Mouse (Mus musculus): ENCODE measurements around the gene Rab3il1. TPM values are rescaled to one million over a fixed set of nuclear protein-coding genes. Genes with fewer than 3 reads are reported as not detected.
A peak's percentile ranks its signal among the peaks of the same experiment; 100 is the strongest.

The Rab3il1 gene
- 245 and 277 TPM in 2 replicates for polyA plus RNA-seq (2015; fragmentation: Nextera tagmentation; extraction: Ambion mirVana)

- Histone ChIP-seq H3K9ac (no peak within 1 kb of the TSS), H3K4me2 (no peak within 1 kb of the TSS), H3K36me3 (replicated peaks) (no peaks in the 10 kb centered on the region), H3K27me3 (peaks cover 6% of the 10 kb centered on the region), H3K4me1 (replicated peaks) (peaks cover 8% of the 10 kb centered on the region), H3K27ac (replicated peaks) (no peak within 1 kb of the TSS), H3K4me3 (replicated peaks) (no peak within 1 kb of the TSS), H3K9me3 (replicated peaks) (0 out of 2 replicates have a peak, but pooled peaks cover 7% of the 10 kb centered on the region)
- no peak for ATAC-seq (ENCODE audit: insufficient read depth)
- 54% methylated on average over 7 of the region's 7 CpGs for WGBS (ENCODE audit: insufficient replicate concordance)
Observed at GRCm38 (mm10) chr19:10001206-10001969, at the start of gene Rab3il1, which contains the start of gene Best1. Gene Rab3il1 (plus strand): TSS chr19:10001669. Gene Best1 (minus strand): TSS chr19:10001633.

GRCm38 (mm10) chr19:9952390-9952789 lies 49.1 kb upstream of the Rab3il1 start:
- H3K9ac ChIP-seq, result no peak overlapping the region
- peaks cover 44% of the 10 kb centered on the region for H3K4me1 ChIP-seq (replicated peaks)
- ATAC-seq (ENCODE audit: insufficient read depth), result no peak
- H3K36me3 ChIP-seq (replicated peaks), result no peaks in the 10 kb centered on the region
- no peak overlapping the region for H3K4me2 ChIP-seq
- 53% methylated on average over 3 of the region's 3 CpGs for WGBS (ENCODE audit: insufficient replicate concordance)
- no peak overlapping the region for H3K27ac ChIP-seq (replicated peaks)
- H3K4me3 ChIP-seq (replicated peaks), result no peak overlapping the region
- no peaks in the 10 kb centered on the region for H3K27me3 ChIP-seq
- H3K9me3 ChIP-seq (replicated peaks), result no peaks in the 10 kb centered on the region

GRCm38 (mm10) chr19:9952912-9953311 lies 48.6 kb upstream of the Rab3il1 start:
- H3K9ac ChIP-seq, result no peak overlapping the region
- 67% methylated on average over 3 of the region's 3 CpGs for WGBS (ENCODE audit: insufficient replicate concordance)
- H3K27ac ChIP-seq (replicated peaks), result no peak overlapping the region
- H3K36me3 ChIP-seq (replicated peaks), result no peaks in the 10 kb centered on the region
- ATAC-seq (ENCODE audit: insufficient read depth), result no peak
- H3K4me1 ChIP-seq (replicated peaks), result peaks cover 48% of the 10 kb centered on the region
- no peaks in the 10 kb centered on the region for H3K27me3 ChIP-seq
- no peak overlapping the region for H3K4me2 ChIP-seq
- H3K4me3 ChIP-seq (replicated peaks), result no peak overlapping the region
- no peaks in the 10 kb centered on the region for H3K9me3 ChIP-seq (replicated peaks)

GRCm38 (mm10) chr19:9954055-9954810 lies 47.2 kb upstream of the Rab3il1 start:
- no peaks in the 10 kb centered on the region for H3K9me3 ChIP-seq (replicated peaks)
- 14% methylated on average over 7 of the region's 7 CpGs for WGBS (ENCODE audit: insufficient replicate concordance)
- H3K4me3 ChIP-seq (replicated peaks), result no peak overlapping the region
- ATAC-seq (ENCODE audit: insufficient read depth), result peak; percentile 65
- H3K9ac ChIP-seq, result peak overlapping the region; percentile 29; the same call in 1 of the 2 replicates
- H3K4me2 ChIP-seq, result peak overlapping the region; percentile 50
- H3K36me3 ChIP-seq (replicated peaks), result no peaks in the 10 kb centered on the region
- H3K27ac ChIP-seq (replicated peaks), result peak overlapping the region; percentile 88
- no peaks in the 10 kb centered on the region for H3K27me3 ChIP-seq
- peaks cover 52% of the 10 kb centered on the region for H3K4me1 ChIP-seq (replicated peaks)

GRCm38 (mm10) chr19:9954811-9955202 lies 46.7 kb upstream of the Rab3il1 start:
- Histone ChIP-seq H3K9me3 (replicated peaks) (no peaks in the 10 kb centered on the region), H3K4me2 (peak overlapping the region; percentile 50), H3K4me3 (replicated peaks) (0 out of 2 replicates have a peak overlapping the region, but pooled peaks have one; percentile 6), H3K27me3 (no peaks in the 10 kb centered on the region), H3K4me1 (replicated peaks) (peaks cover 52% of the 10 kb centered on the region), H3K27ac (replicated peaks) (peak overlapping the region; percentile 88), H3K9ac (peak overlapping the region; percentile 29; the same call in 1 of the 2 replicates), H3K36me3 (replicated peaks) (no peaks in the 10 kb centered on the region)
- WGBS (ENCODE audit: insufficient replicate concordance), result 32% methylated on average over 5 of the region's 5 CpGs
- peak; percentile 48 for ATAC-seq (ENCODE audit: insufficient read depth)

- Histone ChIP-seq H3K27me3 (no peaks in the 10 kb centered on the region), H3K36me3 (replicated peaks) (no peaks in the 10 kb centered on the region), H3K9ac (0 out of 2 replicates have a peak overlapping the region, but pooled peaks have one; percentile 29), H3K4me3 (replicated peaks) (no peak overlapping the region), H3K4me1 (replicated peaks) (peaks cover 52% of the 10 kb centered on the region), H3K9me3 (replicated peaks) (no peaks in the 10 kb centered on the region), H3K4me2 (peak overlapping the region; percentile 50), H3K27ac (replicated peaks) (peak overlapping the region; percentile 88)
- WGBS (ENCODE audit: insufficient replicate concordance), result 24% methylated on average over 1 of the region's 1 CpGs
- ATAC-seq (ENCODE audit: insufficient read depth), result peak; percentile 46; the same call in 1 of the 2 replicates
Observed at GRCm38 (mm10) chr19:9955438-9955837, 46.0 kb upstream of the Rab3il1 start.

GRCm38 (mm10) chr19:9956624-9957388 lies 44.7 kb upstream of the Rab3il1 start:
- no peak overlapping the region for H3K4me2 ChIP-seq
- H3K9me3 ChIP-seq (replicated peaks), result no peaks in the 10 kb centered on the region
- 53% methylated on average over 4 of the region's 4 CpGs for WGBS (ENCODE audit: insufficient replicate concordance)
- no peak for ATAC-seq (ENCODE audit: insufficient read depth)
- H3K36me3 ChIP-seq (replicated peaks), result no peaks in the 10 kb centered on the region
- H3K27ac ChIP-seq (replicated peaks), result 0 out of 2 replicates have a peak overlapping the region, but pooled peaks have one; percentile 88
- no peak overlapping the region for H3K9ac ChIP-seq
- no peak overlapping the region for H3K4me3 ChIP-seq (replicated peaks)
- H3K4me1 ChIP-seq (replicated peaks), result peaks cover 52% of the 10 kb centered on the region
- no peaks in the 10 kb centered on the region for H3K27me3 ChIP-seq

GRCm38 (mm10) chr19:9957965-9958364 lies 43.5 kb upstream of the Rab3il1 start:
- ATAC-seq (ENCODE audit: insufficient read depth), result no peak

GRCm38 (mm10) chr19:9960769-9961168 lies 40.7 kb upstream of the Rab3il1 start:
- Histone ChIP-seq H3K27ac (replicated peaks) (no peak overlapping the region), H3K4me3 (replicated peaks) (no peak overlapping the region)
- 63% methylated on average over 5 of the region's 5 CpGs for WGBS (ENCODE audit: insufficient replicate concordance)

More at GRCm38 (mm10) chr19:9957965-9958364, 43.5 kb upstream of the Rab3il1 start:
- Histone ChIP-seq H3K9me3 (replicated peaks) (no peaks in the 10 kb centered on the region), H3K4me3 (replicated peaks) (no peak overlapping the region), H3K27me3 (no peaks in the 10 kb centered on the region), H3K27ac (replicated peaks) (no peak overlapping the region), H3K4me1 (replicated peaks) (peaks cover 49% of the 10 kb centered on the region), H3K9ac (no peak overlapping the region), H3K36me3 (replicated peaks) (no peaks in the 10 kb centered on the region), H3K4me2 (no peak overlapping the region)
- WGBS (ENCODE audit: insufficient replicate concordance), result 62% methylated on average over 5 of the region's 5 CpGs

GRCm38 (mm10) chr19:9964205-9964916 lies 37.1 kb upstream of the Rab3il1 start:
- H3K4me2 ChIP-seq, result peak overlapping the region; percentile 15
- H3K27ac ChIP-seq (replicated peaks), result no peak overlapping the region

More at GRCm38 (mm10) chr19:9960769-9961168, 40.7 kb upstream of the Rab3il1 start:
- Histone ChIP-seq H3K36me3 (replicated peaks) (no peaks in the 10 kb centered on the region), H3K9ac (no peak overlapping the region), H3K4me1 (replicated peaks) (peaks cover 41% of the 10 kb centered on the region), H3K4me2 (no peak overlapping the region), H3K27me3 (no peaks in the 10 kb centered on the region), H3K9me3 (replicated peaks) (no peaks in the 10 kb centered on the region)
- ATAC-seq (ENCODE audit: insufficient read depth), result no peak

More at GRCm38 (mm10) chr19:9964205-9964916, 37.1 kb upstream of the Rab3il1 start:
- Histone ChIP-seq H3K27me3 (no peaks in the 10 kb centered on the region), H3K9me3 (replicated peaks) (no peaks in the 10 kb centered on the region), H3K4me3 (replicated peaks) (no peak overlapping the region), H3K9ac (peak overlapping the region; percentile 15), H3K4me1 (replicated peaks) (peaks cover 25% of the 10 kb centered on the region), H3K36me3 (replicated peaks) (no peaks in the 10 kb centered on the region)
- no peak for ATAC-seq (ENCODE audit: insufficient read depth)
- 23% methylated on average over 7 of the region's 7 CpGs for WGBS (ENCODE audit: insufficient replicate concordance)
